Mouse (Mus musculus) stomach, embryonic 14.5 days (tissue): ENCODE data around the gene Tm6sf1. TPM values are rescaled to one million over a fixed set of nuclear protein-coding genes. Genes with fewer than 3 reads are reported as not detected.

Experiments used
- ATAC-seq: fragments of 200-750 bp; cut with Nextera tagmentation; 2 replicates; pipeline ENCODE4 v1.8.0; 2017; ENCODE audit warnings: low read depth, moderate TSS enrichment; ENCODE audit not compliant: insufficient number of reproducible peaks, insufficient read depth, low FRiP score
- H3K27ac ChIP-seq: fragments of 300-500 bp; sonication (generic); 2 replicates; pipeline ENCODE4 v1.5.1; 2014; ENCODE audit warnings: mild to moderate bottlenecking, low read length, moderate library complexity, mixed read lengths
- H3K27me3 ChIP-seq: fragments of 300-500 bp; sonication (generic); 2 replicates; pipeline ENCODE4 v1.6.1; 2014; ENCODE audit warnings: low read length, control low read depth, mixed read lengths; ENCODE audit not compliant: control insufficient read depth, insufficient read depth
- H3K36me3 ChIP-seq: fragments of 300-500 bp; sonication (generic); 2 replicates; pipeline ENCODE4 v1.6.1; 2014; ENCODE audit warnings: mild to moderate bottlenecking, control low read depth, low read length, moderate library complexity, mixed read lengths; ENCODE audit not compliant: control insufficient read depth, insufficient read depth
- H3K4me1 ChIP-seq: fragments of 300-500 bp; sonication (generic); 2 replicates; pipeline ENCODE4 v1.6.1; 2014; ENCODE audit warnings: low read length, control low read depth, mixed read lengths; ENCODE audit not compliant: control insufficient read depth, insufficient read depth
- H3K4me2 ChIP-seq: fragments of 300-500 bp; sonication (generic); replicated peaks from 2 replicates; pipeline ENCODE4 v1.6.1; 2014; ENCODE audit warnings: low read depth, low read length, control low read depth
- H3K4me3 ChIP-seq: fragments of 300-500 bp; sonication (generic); 2 replicates; pipeline ENCODE4 v1.5.1; 2014; ENCODE audit warnings: low read depth, low read length, control low read depth
- H3K9ac ChIP-seq: fragments of 300-500 bp; sonication (generic); replicated peaks from 2 replicates; pipeline ENCODE4 v1.6.1; 2014; ENCODE audit warnings: low read depth, mild to moderate bottlenecking, control low read depth, low read length, moderate library complexity, mixed read lengths
- H3K9me3 ChIP-seq: fragments of 300-500 bp; sonication (generic); 2 replicates; pipeline ENCODE4 v1.6.1; 2016; ENCODE audit warnings: low read depth, low read length, control low read depth; ENCODE audit not compliant: control insufficient read depth
- WGBS: fragments of 180-500 bp; shearing (Covaris S2); extraction: QIAGEN DNeasy Blood & Tissue Kit; methylation state at CpG from one replicate; pipeline ENCODE4 v1.1.7; 2014; 5-methylcytosine and 5-hydroxymethylcytosine counted together
- polyA plus RNA-seq: library from polyadenylated mRNA; unstranded; fragments of >200 nt; fragmentation: Nextera tagmentation; extraction: Ambion mirVana; gene quantifications from 2 replicates; pipeline ENCODE4 v1.2.1, GENCODE M21; 2014

The Tm6sf1 gene
- polyA plus RNA-seq, 1 experiment from 2014 or later = 12.5 TPM

- 78% methylated on average over 3 of the region's 3 CpGs for WGBS
- Histone ChIP-seq H3K36me3 (no peaks in the 10 kb centered on the region), H3K9ac (no peak overlapping the region), H3K4me1 (no peaks in the 10 kb centered on the region), H3K27ac (no peak overlapping the region), H3K4me3 (no peak overlapping the region), H3K9me3 (no peaks in the 10 kb centered on the region), H3K4me2 (no peak overlapping the region), H3K27me3 (no peaks in the 10 kb centered on the region)
- no peak for ATAC-seq
Measured at GRCm38 (mm10) chr7:81845313-81845712, 13.5 kb upstream of the Tm6sf1 start.

DNA sequence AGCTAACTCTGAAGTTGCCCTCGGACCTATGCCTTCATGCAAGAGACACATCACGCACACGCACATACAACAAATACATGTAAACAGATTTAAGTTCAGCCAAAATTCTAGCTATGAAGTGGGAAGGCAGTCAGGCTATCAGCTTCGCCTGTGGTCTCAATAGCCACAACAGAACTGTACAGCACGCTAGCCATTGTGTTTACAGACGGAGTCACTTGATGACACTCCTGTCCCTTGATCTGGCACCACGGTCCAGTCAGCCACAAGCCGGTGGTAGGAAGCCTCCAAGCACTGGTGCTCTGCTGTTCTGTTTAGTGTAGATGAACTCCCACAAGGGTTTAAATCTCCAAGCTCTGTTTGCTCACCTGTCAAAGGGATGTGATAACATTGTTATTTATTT lies 12.8 kb upstream of the Tm6sf1 start:
- H3K4me1 ChIP-seq = no peaks in the 10 kb centered on the region
- no peaks in the 10 kb centered on the region for H3K9me3 ChIP-seq
- 62% methylated on average over 8 of the region's 8 CpGs for WGBS
- no peak for ATAC-seq
- H3K36me3 ChIP-seq = no peaks in the 10 kb centered on the region
- no peaks in the 10 kb centered on the region for H3K27me3 ChIP-seq
- no peak overlapping the region for H3K27ac ChIP-seq
- H3K4me3 ChIP-seq = no peak overlapping the region
- no peak overlapping the region for H3K4me2 ChIP-seq
- no peak overlapping the region for H3K9ac ChIP-seq

DNA sequence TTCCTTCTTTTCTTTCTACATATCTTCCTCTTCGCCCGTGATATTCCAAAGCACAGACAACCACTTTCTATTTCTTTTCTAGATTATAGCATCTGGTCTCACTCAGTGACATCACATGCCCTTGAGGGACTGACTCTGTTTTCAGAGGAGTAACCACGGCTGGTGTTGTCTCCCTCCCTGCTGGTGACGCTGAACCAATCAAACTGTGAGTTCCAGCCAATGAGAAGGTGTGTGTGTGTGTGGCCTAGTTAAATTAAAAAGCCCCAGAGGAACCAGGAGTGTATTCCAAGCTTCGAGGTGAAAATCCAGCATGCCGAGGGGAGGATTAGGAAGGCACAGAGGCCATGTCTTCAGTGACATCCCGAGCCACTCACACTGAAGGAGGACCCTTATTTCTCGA lies 11.8 kb upstream of the Tm6sf1 start:
- Histone ChIP-seq H3K36me3 (no peaks in the 10 kb centered on the region), H3K27ac (no peak overlapping the region), H3K27me3 (no peaks in the 10 kb centered on the region), H3K9me3 (no peaks in the 10 kb centered on the region), H3K4me1 (no peaks in the 10 kb centered on the region), H3K4me3 (no peak overlapping the region), H3K4me2 (no peak overlapping the region), H3K9ac (no peak overlapping the region)
- WGBS = 44% methylated on average over 8 of the region's 8 CpGs
- no peak for ATAC-seq

DNA sequence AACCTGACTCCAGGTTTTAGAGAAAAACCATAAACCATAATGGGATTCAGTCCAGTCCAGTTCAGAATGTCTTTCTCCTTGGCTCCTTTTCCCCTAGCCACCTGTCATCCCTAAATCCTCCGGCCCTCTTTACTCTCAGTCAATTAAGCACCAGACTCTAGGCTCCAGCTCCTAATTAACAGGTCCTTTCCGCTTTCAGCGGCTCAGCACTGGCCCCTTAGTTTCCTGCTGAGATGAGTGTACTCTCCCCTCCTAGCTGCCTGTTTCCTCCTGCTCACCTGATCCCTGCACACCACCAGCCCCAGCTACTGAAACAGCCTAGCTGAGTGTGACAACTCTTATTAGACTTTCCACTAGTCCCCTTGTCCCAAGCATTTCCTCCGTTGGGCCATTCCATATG lies 11.0 kb upstream of the Tm6sf1 start:
- H3K4me3 ChIP-seq = no peak overlapping the region
- H3K4me2 ChIP-seq = no peak overlapping the region
- no peaks in the 10 kb centered on the region for H3K4me1 ChIP-seq
- no peaks in the 10 kb centered on the region for H3K36me3 ChIP-seq
- H3K9ac ChIP-seq = no peak overlapping the region
- no peaks in the 10 kb centered on the region for H3K27me3 ChIP-seq
- H3K9me3 ChIP-seq = no peaks in the 10 kb centered on the region
- ATAC-seq = no peak
- H3K27ac ChIP-seq = no peak overlapping the region
- 47% methylated on average over 4 of the region's 4 CpGs for WGBS

GRCm38 (mm10) chr7:81849214-81849613 lies 9.6 kb upstream of the Tm6sf1 start:
- Histone ChIP-seq H3K9me3 (no peaks in the 10 kb centered on the region), H3K36me3 (no peaks in the 10 kb centered on the region), H3K27ac (no peak overlapping the region), H3K4me1 (no peaks in the 10 kb centered on the region), H3K27me3 (no peaks in the 10 kb centered on the region), H3K4me3 (no peak overlapping the region), H3K9ac (no peak overlapping the region), H3K4me2 (no peak overlapping the region)
- ATAC-seq = no peak
- WGBS = 89% methylated on average over 5 of the region's 5 CpGs

GRCm38 (mm10) chr7:81849633-81850032 lies 9.2 kb upstream of the Tm6sf1 start:
- WGBS = 90% methylated on average over 7 of the region's 7 CpGs
- H3K27me3 ChIP-seq = no peaks in the 10 kb centered on the region
- no peaks in the 10 kb centered on the region for H3K36me3 ChIP-seq
- no peaks in the 10 kb centered on the region for H3K9me3 ChIP-seq
- no peak overlapping the region for H3K4me3 ChIP-seq
- H3K4me1 ChIP-seq = no peaks in the 10 kb centered on the region
- H3K4me2 ChIP-seq = no peak overlapping the region
- ATAC-seq = no peak
- H3K27ac ChIP-seq = no peak overlapping the region
- no peak overlapping the region for H3K9ac ChIP-seq

DNA sequence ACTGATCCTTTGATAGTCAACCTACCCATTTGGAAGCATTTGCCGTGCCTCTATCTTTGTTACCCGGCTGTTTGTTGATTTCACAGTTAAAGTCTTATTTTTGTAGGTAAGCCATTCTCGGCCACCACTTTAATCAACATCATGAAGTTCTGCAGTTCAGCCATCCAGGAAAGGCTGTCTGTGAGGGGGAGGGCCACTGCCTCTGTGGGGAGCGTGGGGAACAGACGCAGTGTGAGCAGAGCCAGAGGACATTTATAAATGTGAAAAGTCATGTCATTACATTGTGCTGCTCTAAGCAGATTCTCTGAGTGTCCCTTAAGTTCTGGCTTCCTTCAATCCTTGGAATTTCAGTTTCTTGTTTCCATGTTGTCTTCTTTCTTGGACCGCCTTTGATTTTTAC lies 8.6 kb upstream of the Tm6sf1 start:
- Histone ChIP-seq H3K4me1 (0 out of 2 replicates have a peak, but pooled peaks cover 3% of the 10 kb centered on the region), H3K9ac (no peak overlapping the region), H3K27ac (no peak overlapping the region), H3K36me3 (no peaks in the 10 kb centered on the region), H3K27me3 (no peaks in the 10 kb centered on the region), H3K9me3 (no peaks in the 10 kb centered on the region), H3K4me2 (no peak overlapping the region), H3K4me3 (no peak overlapping the region)
- ATAC-seq = no peak
- WGBS = 75% methylated on average over 6 of the region's 6 CpGs

- Histone ChIP-seq H3K27me3 (no peaks in the 10 kb centered on the region), H3K9ac (no peak overlapping the region), H3K36me3 (no peaks in the 10 kb centered on the region), H3K27ac (no peak overlapping the region), H3K4me3 (no peak overlapping the region), H3K4me2 (no peak overlapping the region), H3K4me1 (0 out of 2 replicates have a peak, but pooled peaks cover 3% of the 10 kb centered on the region), H3K9me3 (no peaks in the 10 kb centered on the region)
- WGBS = 72% methylated on average over 3 of the region's 3 CpGs
- no peak for ATAC-seq
Measured at GRCm38 (mm10) chr7:81851706-81852105, 7.1 kb upstream of the Tm6sf1 start.

DNA sequence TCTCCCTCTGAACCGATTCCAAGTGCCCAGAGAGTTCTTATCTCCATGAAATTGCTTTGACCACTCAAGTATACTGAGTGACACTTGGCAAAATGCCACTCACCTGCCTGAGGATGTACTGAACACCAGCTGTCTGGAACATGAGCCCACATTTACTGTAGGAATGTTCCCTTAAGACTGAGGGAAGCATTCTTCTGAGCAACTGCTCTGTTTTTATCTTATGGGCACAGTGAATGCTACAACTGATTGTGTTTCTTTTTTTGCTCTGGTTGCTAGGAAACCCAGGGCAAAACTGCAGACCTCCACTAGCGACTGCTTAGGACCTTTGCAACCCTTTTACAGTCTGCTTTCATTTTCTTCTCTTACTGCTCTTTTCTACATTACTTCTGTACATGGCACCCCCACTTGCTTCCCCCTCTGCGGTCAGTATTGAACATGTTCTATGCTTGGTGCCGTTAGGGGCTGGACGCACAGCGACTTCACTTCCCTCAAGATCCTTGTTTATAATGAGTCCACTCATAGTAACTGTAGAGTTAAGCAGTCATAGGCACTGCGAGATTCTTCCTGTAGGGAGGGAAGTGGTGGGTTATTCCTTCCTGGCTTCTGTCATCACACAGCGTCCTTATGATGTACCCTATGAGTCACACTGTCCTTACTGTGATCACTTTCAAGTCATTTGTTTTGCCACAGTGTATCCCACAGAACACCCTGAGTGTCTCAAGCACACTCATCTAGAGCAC lies 4.1 kb upstream of the Tm6sf1 start:
- no peak overlapping the region for H3K4me3 ChIP-seq
- 0 out of 2 replicates have a peak, but pooled peaks cover 4% of the 10 kb centered on the region for H3K27me3 ChIP-seq
- no peak overlapping the region for H3K27ac ChIP-seq
- 0 out of 2 replicates have a peak, but pooled peaks cover 3% of the 10 kb centered on the region for H3K4me1 ChIP-seq
- no peak overlapping the region for H3K9ac ChIP-seq
- H3K9me3 ChIP-seq = no peaks in the 10 kb centered on the region
- no peak for ATAC-seq
- H3K36me3 ChIP-seq = no peaks in the 10 kb centered on the region
- no peak overlapping the region for H3K4me2 ChIP-seq
- 59% methylated on average over 8 of the region's 8 CpGs for WGBS
